Mouse (Mus musculus) cerebellum, postnatal 10 days (tissue): Measurements from ENCODE around the gene Kirrel3.
A peak's percentile ranks its signal among the peaks of the same experiment; 100 is the strongest.

Source experiments
- DNase-seq, 2 experiments: peaks; one replicate each; pipeline ENCODE4 v3.0.0; 2021; ENCODE audit warnings: mixed read lengths in 2 of 2

Gene Kirrel3

DNA sequence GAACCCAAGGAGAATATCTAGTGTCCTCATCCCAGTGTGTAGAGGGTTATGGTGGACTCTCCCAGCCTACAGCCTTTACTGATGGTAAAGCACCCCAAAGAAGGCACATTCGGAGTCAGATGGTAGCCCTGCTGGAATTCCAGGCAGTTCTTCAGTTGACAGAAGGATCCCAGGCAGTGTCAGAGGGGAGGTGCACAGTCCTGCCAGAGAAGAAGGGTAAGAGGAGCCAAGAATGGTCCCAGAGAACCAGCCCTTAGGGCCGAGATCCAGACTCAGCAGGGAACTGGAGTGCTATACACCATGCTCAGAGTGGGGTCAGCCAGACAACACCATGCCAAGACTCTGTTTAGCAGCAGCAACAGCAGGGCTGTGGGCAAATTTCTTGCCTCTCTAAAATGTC is 416.2 kb downstream of the Kirrel3 start:
- peak; percentile 90 to 95 for DNase-seq

DNA sequence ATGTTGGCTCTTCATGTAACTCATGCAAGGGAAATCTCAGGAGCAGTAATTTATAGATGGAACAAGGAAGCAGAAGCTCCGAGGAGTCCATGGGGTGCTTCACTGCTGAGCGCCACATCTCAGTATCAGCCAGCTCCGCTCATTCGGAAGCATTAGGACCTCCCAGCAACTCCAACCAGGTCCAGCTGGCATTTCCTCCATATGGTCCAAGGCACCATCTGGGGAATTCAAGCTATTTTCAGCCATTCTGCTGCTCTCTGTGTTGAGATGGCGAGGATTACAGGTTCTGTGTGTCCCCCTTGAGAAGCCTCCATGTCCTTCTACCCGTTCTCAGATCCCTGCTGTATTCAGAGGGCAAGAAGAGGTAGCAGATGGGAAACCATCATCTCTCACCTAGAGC is 419.5 kb downstream of the Kirrel3 start:
- peak; percentile 84 to 89 for DNase-seq

DNA sequence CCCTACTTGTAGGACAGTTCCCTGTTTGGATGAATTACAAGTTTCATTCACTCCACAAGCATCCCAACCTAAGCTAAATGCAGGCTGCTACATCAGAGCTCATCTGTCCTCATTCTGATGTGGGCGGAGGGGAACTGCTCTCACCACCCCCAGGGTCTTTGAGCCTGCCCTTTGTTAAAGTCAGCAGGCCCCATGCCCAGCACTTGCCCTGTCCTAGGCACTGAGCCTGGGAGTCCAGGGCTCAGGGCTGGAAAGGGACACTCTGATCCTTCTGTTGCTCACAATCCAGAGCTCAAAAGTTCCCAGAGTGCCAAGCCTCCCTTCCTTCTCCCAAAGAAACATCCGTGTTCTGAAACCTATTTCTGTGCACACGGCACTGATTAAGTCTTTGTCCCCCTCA is 422.3 kb downstream of the Kirrel3 start:
- peak in 1 of 2 experiments; percentile 28 for DNase-seq

DNA sequence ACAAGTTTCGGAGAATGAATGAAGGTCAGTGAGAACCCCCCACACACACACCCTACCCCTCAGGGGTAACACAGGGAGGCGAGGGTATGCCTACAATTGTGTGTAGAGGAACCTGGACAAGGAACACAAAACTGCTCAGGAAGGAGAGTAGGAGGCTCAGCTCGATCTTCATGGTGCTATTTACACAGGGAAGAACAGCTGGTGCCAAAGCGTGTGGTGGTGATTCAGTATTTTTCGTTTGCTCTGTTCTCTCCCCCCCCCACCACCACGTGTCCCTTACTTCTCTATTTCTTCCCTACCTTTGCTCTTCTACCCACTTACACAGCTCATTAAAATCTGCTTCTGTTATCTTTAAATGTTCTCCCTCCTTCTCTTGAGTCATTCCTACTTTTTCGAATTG is 426.1 kb downstream of the Kirrel3 start:
- DNase-seq, result no peak

DNA sequence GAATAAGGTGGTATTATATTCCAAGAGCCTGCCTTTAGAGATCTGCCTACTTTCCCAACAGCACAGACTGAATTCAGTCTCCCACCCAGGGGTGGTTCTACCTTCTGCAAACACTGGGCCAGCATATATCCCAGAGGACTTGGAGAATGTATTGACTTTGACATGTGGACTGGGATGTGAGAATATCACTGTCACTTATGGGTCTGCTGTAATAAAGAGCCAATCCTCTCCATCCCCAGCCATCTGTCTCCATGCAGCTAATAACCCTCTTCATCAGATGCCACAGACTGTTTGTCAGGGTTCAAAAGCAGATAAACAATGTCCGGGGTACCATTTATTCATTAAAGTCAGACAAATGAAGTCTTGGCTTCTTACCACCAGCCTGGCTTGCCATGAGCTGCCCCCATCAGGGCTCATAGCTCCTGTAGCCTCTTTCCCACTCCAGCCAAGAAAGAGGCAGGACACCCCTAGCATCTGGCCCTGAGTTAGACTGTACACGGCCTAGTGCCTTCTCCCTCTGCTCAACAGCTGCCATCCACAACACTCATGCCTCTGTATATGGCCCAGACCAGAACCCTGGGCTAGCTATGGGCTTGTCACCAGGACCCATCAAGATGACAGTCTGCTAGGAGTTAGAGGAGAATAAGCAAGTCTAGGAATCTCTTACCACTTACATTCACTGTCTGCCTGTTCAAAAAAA is 426.7 kb downstream of the Kirrel3 start:
- peak; percentile 35 to 51 for DNase-seq

DNA sequence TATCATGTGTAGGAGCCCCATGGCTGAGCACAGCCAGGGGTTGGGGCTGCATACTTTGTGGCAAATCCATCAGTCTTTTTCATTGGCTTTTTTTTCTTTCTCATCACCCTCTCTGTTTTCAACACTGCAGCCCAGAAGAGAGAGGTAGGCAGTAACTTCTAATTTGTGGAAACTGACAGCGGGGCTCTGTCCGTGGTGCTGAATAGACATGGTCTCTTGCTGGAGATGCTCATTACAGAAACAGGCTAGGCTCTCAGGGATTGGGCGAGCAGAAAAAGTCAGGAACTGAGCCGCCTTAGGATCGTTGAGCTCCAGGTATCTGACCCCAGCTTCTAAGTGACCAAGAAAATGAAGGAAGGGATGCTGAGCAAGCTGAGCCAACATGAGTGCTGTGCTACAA is 427.3 kb downstream of the Kirrel3 start:
- DNase-seq, result peak in 1 of 2 experiments; percentile 35

DNA sequence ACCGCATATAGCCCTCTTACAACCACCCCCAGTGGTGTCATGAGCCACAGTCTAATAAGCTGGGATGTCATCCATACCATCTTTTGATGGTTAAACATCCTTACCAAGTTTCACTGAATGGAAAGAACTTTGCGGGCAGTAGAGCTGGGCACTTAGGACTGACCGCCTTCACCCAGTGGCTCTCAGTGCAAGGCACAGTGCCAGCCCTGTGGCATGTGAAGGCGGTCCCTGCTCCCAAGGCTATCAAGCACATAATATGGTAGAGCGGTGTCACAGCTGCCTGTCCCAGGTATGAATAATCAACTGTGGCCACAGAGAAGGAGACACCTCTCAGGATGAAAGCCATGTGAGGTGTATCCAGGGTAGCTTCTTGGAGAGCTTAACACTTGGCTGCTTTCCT is 433.3 kb downstream of the Kirrel3 start:
- DNase-seq, result peak in 1 of 2 experiments; percentile 40

DNA sequence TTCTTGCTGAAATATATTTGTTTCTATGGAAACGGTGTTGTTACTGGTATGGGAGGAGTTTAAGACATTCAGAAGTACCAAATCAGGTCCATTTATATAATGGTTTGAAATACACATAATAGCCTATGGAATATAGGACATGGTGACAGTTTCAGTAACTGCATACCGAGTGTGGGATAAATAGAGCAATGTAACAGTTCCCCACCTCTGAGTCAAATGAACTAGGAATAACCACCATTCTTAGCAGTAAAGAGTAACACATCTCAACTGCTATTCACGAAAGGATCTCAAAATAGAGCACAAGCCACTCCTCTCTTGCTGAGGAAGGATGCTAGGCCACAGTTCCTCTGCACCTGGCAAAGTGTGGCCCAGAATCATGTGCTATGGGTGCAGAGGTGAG is 434.4 kb downstream of the Kirrel3 start:
- no peak for DNase-seq

DNA sequence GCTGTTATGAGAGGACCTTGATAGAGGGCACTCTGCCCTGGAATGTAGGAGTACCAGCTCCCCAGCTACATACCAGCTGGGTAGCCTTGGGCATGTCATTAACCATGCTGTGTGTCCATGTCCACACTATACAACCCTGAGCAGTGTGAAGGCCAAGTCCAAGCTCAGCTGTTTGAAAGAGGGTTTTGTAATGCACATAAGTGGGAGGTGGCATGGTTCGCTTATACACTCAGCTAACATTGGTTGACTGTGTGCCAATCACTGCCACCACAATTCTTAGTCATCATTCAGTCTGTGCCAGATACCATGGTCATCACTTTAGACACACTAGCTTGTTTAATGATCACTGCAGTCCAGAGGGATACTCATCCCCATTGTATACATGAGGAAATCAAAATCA is 436.2 kb downstream of the Kirrel3 start:
- no peak for DNase-seq

DNA sequence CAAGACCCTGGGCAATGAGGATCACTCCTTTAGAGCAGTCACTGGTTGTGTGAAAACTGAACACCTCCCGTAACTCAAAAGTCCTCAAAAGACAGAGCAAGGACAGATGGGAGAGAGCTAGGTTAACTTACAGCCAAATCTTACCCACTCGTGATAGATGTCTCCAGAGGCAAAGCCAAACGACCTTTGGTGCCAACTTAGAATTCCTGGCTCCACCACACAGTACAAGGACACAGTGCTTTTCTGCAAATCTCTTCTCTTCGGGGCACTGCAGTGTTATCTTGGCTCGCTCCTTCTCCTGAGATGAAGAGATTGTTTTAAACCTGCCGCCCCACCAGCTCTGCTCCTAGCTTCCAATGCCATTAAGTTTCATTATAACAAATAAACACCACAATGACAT is 437.0 kb downstream of the Kirrel3 start:
- peak in 1 of 2 experiments; percentile 46 for DNase-seq

DNA sequence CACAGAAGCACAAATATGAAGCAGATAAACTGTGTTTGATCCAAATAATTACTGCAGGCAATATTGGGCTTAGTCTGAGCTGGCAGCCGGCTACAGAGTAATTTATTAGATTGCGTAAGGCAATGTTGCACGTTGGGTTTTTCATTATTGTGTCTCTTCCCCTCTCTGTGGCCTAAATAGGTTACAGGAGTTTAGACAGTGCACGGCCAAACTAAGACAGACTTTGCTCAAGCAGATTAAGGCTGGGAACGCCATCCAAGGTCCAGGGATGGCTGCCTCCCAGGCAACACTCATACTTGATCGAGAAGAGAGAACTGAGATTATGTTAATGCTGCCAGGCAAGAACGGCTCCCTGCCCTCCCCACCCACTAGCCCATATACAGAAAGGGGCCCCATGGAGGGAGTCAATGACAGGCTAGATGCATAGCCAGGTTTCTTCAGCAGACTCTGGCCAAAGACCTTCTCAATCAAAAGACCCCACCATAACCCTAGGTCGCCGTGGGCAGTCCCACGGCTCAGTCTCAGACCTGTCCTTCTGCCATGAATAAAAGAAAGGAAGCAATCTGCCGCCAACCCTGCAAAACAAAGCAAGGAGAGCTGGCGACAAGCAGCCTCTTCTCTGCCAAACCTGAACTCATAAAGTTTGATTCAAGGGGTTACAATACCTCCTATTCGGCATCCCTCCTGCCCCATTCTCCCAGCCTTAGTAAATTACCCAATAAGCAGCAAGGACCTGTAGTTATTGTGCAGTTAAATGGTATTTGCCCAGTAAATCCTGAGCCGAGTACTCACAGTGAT is 437.6 kb downstream of the Kirrel3 start:
- peak in 1 of 2 experiments; percentile 42 for DNase-seq

DNA sequence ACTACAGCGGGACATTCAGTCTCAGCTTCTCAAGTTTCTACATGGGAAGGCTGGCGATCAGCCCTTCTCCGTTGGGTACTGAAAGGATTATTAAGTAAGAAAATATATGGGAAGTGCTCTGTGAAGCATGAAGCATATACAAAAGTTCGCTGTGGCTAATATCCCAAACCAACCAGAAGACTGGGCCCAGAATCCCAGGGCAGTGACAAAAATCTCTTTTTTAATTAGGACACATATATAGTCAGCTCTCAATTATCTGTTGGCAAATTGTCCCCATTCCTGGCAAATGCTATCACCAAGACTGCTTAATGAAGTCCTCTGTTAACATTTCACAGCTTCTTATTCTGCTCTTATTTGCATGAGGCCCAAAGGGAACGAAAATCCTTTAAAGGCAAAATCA is 439.9 kb downstream of the Kirrel3 start:
- DNase-seq, result no peak

DNA sequence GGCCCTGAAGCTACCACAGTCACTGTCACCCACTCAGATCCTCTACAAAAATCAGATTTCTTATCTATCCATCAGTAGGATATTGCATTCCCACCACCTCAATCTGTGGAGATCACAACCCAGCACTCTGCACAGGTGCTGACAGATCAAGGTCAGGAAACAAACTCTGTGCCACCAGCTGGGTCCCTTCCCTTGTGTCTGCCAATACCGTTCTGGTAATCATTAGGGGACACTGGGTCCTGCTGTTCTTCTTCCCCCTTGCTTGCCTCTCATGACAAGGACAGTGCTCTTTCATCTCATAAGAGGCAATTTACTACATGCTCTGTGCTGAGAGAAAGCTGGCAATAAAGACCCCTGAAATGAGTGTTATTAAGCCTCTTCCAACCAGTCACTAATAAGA is 444.7 kb downstream of the Kirrel3 start:
- DNase-seq, result peak in 1 of 2 experiments; percentile 39

DNA sequence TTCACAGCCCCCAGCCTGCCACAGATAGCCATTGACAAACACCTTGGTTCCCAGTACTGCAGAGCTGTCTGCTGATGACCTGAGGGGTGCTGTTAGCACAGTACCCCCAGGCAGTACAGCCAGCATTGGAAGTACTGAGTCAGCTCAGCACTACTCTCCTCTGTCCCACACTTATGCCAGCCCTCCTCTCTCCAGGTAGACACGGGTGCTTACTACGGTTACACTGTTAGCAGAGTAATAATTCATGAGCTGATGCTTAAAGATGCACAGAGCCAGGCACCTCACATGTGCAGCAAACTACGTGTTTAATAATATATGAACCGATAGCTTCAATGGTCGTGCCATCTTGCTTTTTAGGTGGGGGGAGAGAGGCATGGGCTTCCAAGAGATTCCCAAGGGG is 452.4 kb downstream of the Kirrel3 start:
- DNase-seq, result no peak

DNA sequence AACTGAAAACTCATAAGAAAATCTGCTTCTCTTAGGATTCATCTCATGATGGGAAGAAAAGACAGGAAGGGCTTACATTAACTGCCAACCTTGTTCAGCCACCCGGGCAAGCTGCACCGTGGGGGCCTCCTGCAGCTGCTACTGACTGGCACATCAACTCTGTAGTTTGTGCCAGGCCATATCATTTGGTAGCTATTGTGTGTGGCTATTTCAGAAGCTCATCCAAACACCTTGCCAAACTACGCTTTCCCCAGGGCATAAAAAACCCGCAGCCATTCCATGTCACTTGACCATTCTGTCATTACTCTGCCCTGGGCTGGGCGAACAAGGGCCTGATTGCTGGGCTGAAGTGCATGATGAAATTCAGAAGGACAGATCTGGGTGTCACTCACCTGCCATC is 453.9 kb downstream of the Kirrel3 start:
- DNase-seq, result peak; percentile 74 to 82

DNA sequence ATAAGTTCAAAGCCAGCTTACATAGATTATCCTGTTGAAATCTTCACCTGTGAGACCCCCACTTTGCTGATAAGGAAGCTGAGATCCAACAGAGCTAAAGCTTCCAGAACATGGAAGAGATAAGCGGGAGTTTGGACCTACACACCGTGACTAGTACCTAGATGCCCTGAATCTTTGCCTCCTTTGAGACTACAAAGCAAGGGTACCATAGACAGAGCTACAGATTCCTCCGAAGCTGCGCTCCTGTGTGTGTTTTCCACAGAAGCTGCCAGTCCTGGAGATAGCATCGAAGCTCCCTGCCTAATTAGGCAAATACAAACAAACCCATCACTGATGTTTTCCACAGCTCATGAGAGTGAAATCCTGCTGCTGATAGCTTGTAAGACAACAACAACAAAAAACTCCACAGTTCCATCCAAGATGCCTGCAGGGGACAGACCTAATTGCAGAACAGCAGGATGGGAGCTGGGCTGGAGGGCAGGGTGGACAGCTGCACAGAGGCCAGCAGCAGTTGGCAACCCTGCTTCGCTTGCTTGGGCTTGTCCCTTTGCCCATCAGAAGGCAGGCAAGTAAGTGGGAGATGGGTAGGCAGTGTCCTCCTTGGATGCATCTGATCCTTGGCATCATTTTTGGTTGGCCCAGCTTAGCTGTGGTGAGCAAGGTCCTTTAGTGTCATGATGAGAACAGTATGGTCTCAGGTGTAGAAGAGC is 456.6 kb downstream of the Kirrel3 start:
- peak; percentile 57 to 58 for DNase-seq

DNA sequence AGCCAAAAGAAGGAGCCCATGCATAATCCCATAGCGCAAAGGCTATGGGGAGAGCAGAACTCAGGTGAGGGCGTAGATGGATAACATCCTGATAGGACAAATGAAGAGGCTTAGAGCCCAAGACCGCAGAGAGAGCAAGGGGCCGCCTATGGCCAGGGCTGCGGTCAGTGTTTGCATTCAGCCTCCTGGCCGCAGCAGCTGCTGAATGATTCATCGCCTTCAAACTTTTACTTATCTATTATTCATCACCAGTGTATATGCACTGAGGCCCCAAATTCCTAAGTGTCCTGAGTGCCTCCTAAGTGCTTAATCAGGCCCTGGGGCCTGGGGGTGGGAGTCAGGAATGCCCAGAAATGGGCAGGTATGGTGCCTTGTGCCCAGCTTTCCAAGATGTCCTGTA is 457.3 kb downstream of the Kirrel3 start:
- no peak for DNase-seq

DNA sequence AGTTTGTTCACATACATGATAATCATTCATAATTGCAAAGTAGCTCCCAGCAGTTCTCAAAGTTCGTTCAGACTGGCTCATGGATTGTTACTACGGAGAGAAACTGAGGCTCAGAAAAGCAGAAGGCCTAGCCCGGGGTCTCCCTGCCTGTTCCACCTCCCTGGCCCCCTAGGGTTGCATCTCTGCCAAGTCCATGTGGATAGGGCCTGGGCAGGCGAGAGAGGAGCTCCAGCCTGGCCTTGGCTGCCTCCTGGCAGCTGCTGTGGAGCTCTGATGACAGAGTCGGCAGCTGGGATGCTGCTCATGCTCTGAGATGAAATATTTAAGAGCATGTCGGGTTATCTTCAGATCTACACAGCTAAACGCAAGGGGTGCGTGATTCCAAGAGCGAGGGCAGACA is 459.6 kb downstream of the Kirrel3 start:
- DNase-seq, result peak; percentile 55 to 71

DNA sequence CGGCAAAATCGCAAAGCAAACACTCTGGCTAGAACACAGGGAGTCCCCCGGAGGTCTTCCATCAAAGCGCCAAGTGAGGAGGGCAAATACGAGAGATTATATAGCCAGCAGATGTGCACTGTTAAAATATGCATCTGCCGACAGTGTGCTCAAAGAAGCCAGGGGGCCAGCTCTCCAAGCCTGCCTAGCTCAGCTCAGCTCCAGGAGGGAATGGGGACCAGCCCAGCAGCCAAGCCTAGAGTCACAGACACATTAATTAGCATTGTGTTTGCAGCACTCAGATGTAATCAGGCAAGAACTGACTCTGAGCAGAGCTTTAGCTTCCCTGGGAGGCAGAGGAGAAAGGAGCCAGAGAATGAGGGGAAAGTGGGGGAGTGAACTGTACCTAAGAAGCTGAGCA is 461.6 kb downstream of the Kirrel3 start:
- DNase-seq, result no peak

DNA sequence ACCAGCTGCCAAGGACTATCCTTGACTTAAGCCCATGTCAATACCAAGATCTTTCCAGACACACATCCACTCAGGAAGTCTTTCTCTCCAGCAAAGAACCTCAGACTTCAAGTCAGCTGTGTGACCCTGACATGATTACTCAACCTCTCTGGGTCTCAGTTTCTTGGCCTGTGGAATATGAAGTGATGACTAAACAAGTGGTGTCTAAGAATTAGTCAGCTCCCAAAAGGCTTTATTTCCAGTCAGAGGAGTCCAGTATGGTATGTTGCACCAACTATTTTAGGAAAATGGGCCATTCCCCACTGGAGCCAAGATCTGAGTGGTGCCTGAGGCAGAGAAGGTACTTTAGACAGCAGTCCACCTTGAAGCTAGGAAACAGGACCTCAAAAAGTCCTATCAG is 462.0 kb downstream of the Kirrel3 start:
- no peak for DNase-seq

DNA sequence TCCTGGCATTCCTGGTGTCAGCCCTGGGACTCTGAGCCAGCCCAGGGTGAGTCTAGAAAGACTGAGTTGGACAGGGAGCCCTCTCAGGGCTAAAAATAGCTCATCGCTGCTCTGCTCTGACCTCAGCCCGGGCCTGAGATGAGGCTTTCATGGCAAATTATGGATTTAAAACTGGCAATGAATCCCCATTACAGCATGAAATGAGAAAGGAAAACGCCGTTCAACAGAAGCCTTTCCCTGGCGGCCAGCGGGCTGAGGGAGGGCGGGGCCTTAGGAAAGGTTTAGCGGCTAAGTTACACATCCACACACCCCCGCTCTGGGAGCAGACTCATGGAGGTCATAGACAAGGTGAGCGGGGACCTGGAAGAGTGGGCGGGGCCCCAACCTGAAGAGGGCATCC is 467.7 kb downstream of the Kirrel3 start:
- peak in 1 of 2 experiments; percentile 41 for DNase-seq

DNA sequence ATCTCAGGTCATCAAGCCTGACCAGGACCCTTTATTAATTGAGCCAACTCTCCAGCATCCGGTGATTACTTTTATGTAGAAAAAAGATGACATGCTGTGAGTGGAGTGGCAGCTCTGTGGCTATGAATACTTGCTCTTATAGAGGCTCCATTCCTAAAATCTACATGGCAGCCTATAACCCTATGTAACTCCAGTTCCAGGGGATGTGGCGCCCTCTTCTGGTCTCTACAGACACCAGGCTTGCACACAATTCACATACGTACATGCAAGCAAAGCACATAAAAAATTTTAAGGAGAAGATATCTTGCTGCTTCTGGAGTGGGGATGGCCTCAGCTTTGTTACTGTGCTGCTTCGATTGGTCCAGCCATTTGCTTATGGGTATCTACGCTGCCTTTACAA is 468.5 kb downstream of the Kirrel3 start:
- DNase-seq, result peak; percentile 78 to 83

DNA sequence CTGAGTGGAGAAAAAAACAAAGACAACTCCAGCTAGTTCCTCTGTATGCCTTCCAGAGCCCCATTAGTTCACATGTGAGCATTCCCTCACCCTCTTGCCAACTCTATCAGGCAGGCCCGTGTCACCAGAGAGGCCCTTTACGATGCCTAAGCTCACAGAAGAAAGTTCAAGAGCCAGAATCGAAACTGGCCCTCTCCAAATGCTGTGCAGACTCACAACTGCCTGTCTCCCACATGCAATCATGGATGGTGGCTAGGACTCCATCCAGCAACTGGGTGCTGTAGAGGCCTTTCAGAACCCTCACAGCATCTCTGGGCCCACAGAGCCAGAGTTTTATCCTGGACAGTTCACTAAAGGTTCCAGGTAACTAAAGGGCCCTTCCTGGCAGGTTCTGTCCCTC is 470.8 kb downstream of the Kirrel3 start:
- no peak for DNase-seq

DNA sequence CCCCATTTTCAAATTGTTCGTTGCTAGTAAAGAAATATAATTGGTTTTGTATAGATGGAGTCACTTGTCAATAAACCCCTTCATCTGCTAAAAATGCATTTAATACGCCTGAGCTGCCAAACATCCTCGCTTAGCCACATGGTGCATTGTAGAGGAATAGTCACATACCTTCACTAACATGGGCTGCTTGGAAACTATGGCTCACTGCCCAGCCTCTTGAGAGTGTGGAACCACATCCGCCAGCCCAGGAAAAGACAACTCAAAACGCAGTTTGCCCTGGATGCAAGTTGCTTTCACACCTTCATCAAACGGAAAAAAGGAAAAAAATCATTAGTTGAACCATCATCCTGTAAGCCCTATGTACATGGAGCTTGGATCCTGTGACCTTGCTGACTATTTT is 472.0 kb downstream of the Kirrel3 start:
- DNase-seq, result peak; percentile 77 to 80
